17 mouse cellular contexts compared by ENCODE assay signal in the genomic region with DNA sequence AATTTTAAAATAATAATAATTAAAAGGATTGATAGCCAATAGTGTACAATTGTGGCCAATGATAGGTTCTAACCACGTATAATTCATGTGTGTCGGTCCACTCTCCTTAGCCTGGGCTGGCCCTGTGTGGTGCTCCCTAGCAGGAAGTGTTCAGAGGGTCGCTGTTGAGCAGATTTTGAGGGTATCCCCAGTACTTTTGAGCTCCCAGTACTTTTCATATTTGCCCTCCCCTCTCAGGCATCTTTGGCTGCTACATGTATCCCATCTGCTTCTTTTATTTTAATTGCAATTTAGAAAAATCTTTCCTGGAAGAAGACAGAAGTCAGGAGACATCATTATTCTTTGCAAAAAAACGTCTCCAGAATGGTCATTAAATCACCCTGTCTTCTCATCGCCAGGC.
DNase-seq lines count a peak whose midpoint lies in the region; ATAC-seq and TF ChIP-seq lines count a peak whose summit lies in the region.
"Had no signal": no experiment of that assay in that cellular context is flagged by ENCODE, and none has a peak within 500 bp of the region (broad histone marks: within the 10 kb centered on the region; RNA-seq: fewer than 3 reads in every experiment).

No protein-coding gene starts in this region.

- no peak overlapping the region for H3K9ac ChIP-seq in forebrain, embryonic 16.5 days (replicated peaks; ENCODE audit: low read depth, low read length)
- no peak overlapping the region for H3K9ac ChIP-seq in forebrain, postnatal 0 days
- H3K9ac ChIP-seq: heart, embryonic 13.5 days had no signal

- no peaks in the 10 kb centered on the region for H3K9me3 ChIP-seq in forebrain, embryonic 16.5 days (ENCODE audit: control insufficient read depth, low read length)
- no peaks in the 10 kb centered on the region for H3K9me3 ChIP-seq in forebrain, postnatal 0 days (ENCODE audit: low read length)
- H3K9me3 ChIP-seq: embryonic facial prominence, embryonic 10.5 days; heart, embryonic 13.5 days had no signal

- peak overlapping the region; percentile 75 for H3K27ac ChIP-seq in left cerebral cortex, adult 2 months
- peak overlapping the region; percentile 87 for H3K27ac ChIP-seq in forebrain, embryonic 16.5 days (ENCODE audit: low read length)
- peak overlapping the region; percentile 62 for H3K27ac ChIP-seq in forebrain, postnatal 0 days (ENCODE audit: low read depth, low read length)
- H3K27ac ChIP-seq: embryonic facial prominence, embryonic 10.5 days; heart, embryonic 13.5 days had no signal

- WGBS in forebrain, embryonic 16.5 days = 55% methylated on average over 5 of the region's 5 CpGs
- WGBS in forebrain, postnatal 0 days = 57% methylated on average over 5 of the region's 5 CpGs

- H3K27me3 ChIP-seq in forebrain, embryonic 16.5 days (replicated peaks; ENCODE audit: control insufficient read depth, insufficient read depth, low read length) = no peaks in the 10 kb centered on the region
- no peaks in the 10 kb centered on the region for H3K27me3 ChIP-seq in forebrain, postnatal 0 days (ENCODE audit: insufficient read depth, low read length)
- H3K27me3 ChIP-seq: heart, embryonic 13.5 days had no signal

- ATAC-seq in frontal cortex, adult (ENCODE audit: low TSS enrichment) = peak; percentile 36; the same call in 1 of the 2 replicates
- ATAC-seq in forebrain, embryonic 16.5 days = peak; percentile 81
- peak; percentile 83 for ATAC-seq in forebrain, postnatal 0 days
- ATAC-seq: intestine, embryonic 16.5 days had no signal

- H3K36me3 ChIP-seq in forebrain, embryonic 16.5 days (ENCODE audit: control insufficient read depth, insufficient read depth) = no peaks in the 10 kb centered on the region
- H3K36me3 ChIP-seq in forebrain, postnatal 0 days (ENCODE audit: insufficient read depth) = no peaks in the 10 kb centered on the region
- H3K36me3 ChIP-seq: embryonic facial prominence, embryonic 10.5 days; heart, embryonic 13.5 days had no signal

- intact Hi-C loops in left cerebral cortex, adult 2 months (cut with DNase I) = no loop called here

- no peak for TF ChIP-seq CTCF in left cerebral cortex, adult 2 months (IDR thresholded peaks at IDR 0.05)
- 0 out of 2 replicates have a peak, but pooled peaks have one; percentile 18 for TF ChIP-seq CTCF in forebrain, postnatal 0 days (IDR thresholded peaks at IDR 0.05; ENCODE audit: low read depth)

- H3K4me3 ChIP-seq in left cerebral cortex, adult 2 months = no peak overlapping the region
- no peak overlapping the region for H3K4me3 ChIP-seq in forebrain, embryonic 16.5 days (replicated peaks; ENCODE audit: low read length)
- H3K4me3 ChIP-seq in forebrain, postnatal 0 days (ENCODE audit: low read depth, low read length) = no peak overlapping the region; the same call in 1 of the 2 replicates
- H3K4me3 ChIP-seq: embryonic facial prominence, embryonic 10.5 days; heart, embryonic 13.5 days had no signal

- no peak overlapping the region for H3K4me2 ChIP-seq in forebrain, embryonic 16.5 days (ENCODE audit: low read length)
- H3K4me2 ChIP-seq in forebrain, postnatal 0 days (ENCODE audit: low read depth) = peak overlapping the region; percentile 25; the same call in 1 of the 2 replicates
- H3K4me2 ChIP-seq: heart, embryonic 13.5 days had no signal

- peaks cover 8% of the 10 kb centered on the region for H3K4me1 ChIP-seq in forebrain, embryonic 16.5 days (replicated peaks; ENCODE audit: control insufficient read depth, insufficient read depth, low read length)
- no peaks in the 10 kb centered on the region for H3K4me1 ChIP-seq in forebrain, postnatal 0 days (ENCODE audit: insufficient read depth)
- H3K4me1 ChIP-seq: embryonic facial prominence, embryonic 10.5 days; heart, embryonic 13.5 days had no signal

- no peak for DNase-seq in frontal cortex, postnatal 25 days (ENCODE audit: low spot score in 2 of 2)
- no peak for DNase-seq in left cerebral cortex, adult 2 months (ENCODE audit: extremely low spot score in 1 of 2, low spot score in 2 of 2)
- DNase-seq in left cerebral cortex, adult 8-10 months (ENCODE audit: low spot score in 2 of 2) = no peak
- DNase-seq in forebrain, postnatal 0 days = peak; percentile 63
- no peak for DNase-seq in urinary bladder, postnatal 14 days (ENCODE audit: low spot score)
- DNase-seq: adrenal gland, adult 2 months; adrenal gland, postnatal 25 days; cerebellum, adult 18-20 months; cerebellum, adult 9-11 months; gastrocnemius, postnatal 36 days; heart, adult 11 months; heart, postnatal 36 days had no signal
